Mouse (Mus musculus): ENCODE results near the gene Hoxa9.

Hoxa9 gene

GRCm38 (mm10) chr6:52177061-52177735, 53.7 kb downstream of the Hoxa9 start, which contains the start of gene 5730596B20Rik:
Gene 5730596B20Rik (plus strand): TSS chr6:52177498.
- DNase-seq: no peak

- DNase-seq: no peak
These were observed 54.5 kb downstream of the Hoxa9 start for GRCm38 (mm10) chr6:52176391-52176790.

- DNase-seq: no peak
These were observed 55.0 kb downstream of the Hoxa9 start for GRCm38 (mm10) chr6:52175864-52176263.

- DNase-seq: no peak
These were observed 55.7 kb downstream of the Hoxa9 start for GRCm38 (mm10) chr6:52174968-52175751.

GRCm38 (mm10) chr6:52173648-52174047, 57.2 kb downstream of the Hoxa9 start:
- DNase-seq: no peak

All from retina, postnatal 1 day (tissue).